Mouse (Mus musculus) E14TG2a.4 (cell line): ENCODE results near the gene 4930568D16Rik.

Experiments
- CTCF ChIP-seq: conservative IDR thresholded peaks from 2 replicates; pipeline ENCODE4 v1.5.1; 2014; ENCODE audit warnings: low read length
- NANOG ChIP-seq: IDR thresholded peaks from 2 replicates; pipeline ENCODE4 v1.6.1; 2014; ENCODE audit warnings: borderline replicate concordance, low read length, mixed read lengths
- POU5F1 ChIP-seq: IDR thresholded peaks from 2 replicates; pipeline ENCODE4 v1.6.1; 2014; ENCODE audit warnings: low read length, borderline replicate concordance

- no peak for TF ChIP-seq CTCF
- TF ChIP-seq NANOG, result no peak
- no peak for TF ChIP-seq POU5F1
These were observed 49.1 kb downstream of the 4930568D16Rik start for GRCm38 (mm10) chr2:35318405-35318804.
